Mouse (Mus musculus): ENCODE data around the gene Arhgap31. TPM values are rescaled to one million over a fixed set of nuclear protein-coding genes. Genes with fewer than 3 reads are reported as not detected.

The Arhgap31 gene
- polyA plus RNA-seq, 1 experiment from 2014 or later, result 10.9 TPM

- Histone ChIP-seq H3K4me3 (replicated peaks; ENCODE audit: low read length) (no peak overlapping the region), H3K4me1 (ENCODE audit: control insufficient read depth, insufficient read depth, low read length) (peaks cover 4% of the 10 kb centered on the region), H3K36me3 (ENCODE audit: control insufficient read depth, insufficient read depth, low read length) (no peaks in the 10 kb centered on the region; the same call in 1 of the 2 replicates), H3K9me3 (replicated peaks; ENCODE audit: control insufficient read depth, low read length) (no peaks in the 10 kb centered on the region), H3K27ac (ENCODE audit: low read length) (peak overlapping the region; percentile 24; the same call in 1 of the 2 replicates), H3K4me2 (ENCODE audit: low read depth, low read length) (no peak overlapping the region), H3K9ac (ENCODE audit: low read length) (no peak overlapping the region), H3K27me3 (ENCODE audit: control insufficient read depth, insufficient read depth, low read length) (no peaks in the 10 kb centered on the region)
- 29% methylated on average over 5 of the region's 5 CpGs for WGBS
- ATAC-seq (ENCODE audit: insufficient read depth, low FRiP score), result no peak; the same call in 1 of the 2 replicates
Measured at GRCm38 (mm10) chr16:38756177-38756503, 43.1 kb upstream of the Arhgap31 start.

- Histone ChIP-seq H3K36me3 (ENCODE audit: control insufficient read depth, insufficient read depth, low read length) (no peaks in the 10 kb centered on the region; the same call in 1 of the 2 replicates), H3K4me3 (replicated peaks; ENCODE audit: low read length) (no peak overlapping the region), H3K27ac (ENCODE audit: low read length) (peak overlapping the region; percentile 24; the same call in 1 of the 2 replicates), H3K27me3 (ENCODE audit: control insufficient read depth, insufficient read depth, low read length) (no peaks in the 10 kb centered on the region), H3K4me1 (ENCODE audit: control insufficient read depth, insufficient read depth, low read length) (peaks cover 4% of the 10 kb centered on the region), H3K9ac (ENCODE audit: low read length) (no peak overlapping the region), H3K9me3 (replicated peaks; ENCODE audit: control insufficient read depth, low read length) (no peaks in the 10 kb centered on the region), H3K4me2 (ENCODE audit: low read depth, low read length) (no peak overlapping the region)
- 45% methylated on average over 7 of the region's 7 CpGs for WGBS
- no peak for ATAC-seq (ENCODE audit: insufficient read depth, low FRiP score)
Measured at GRCm38 (mm10) chr16:38755452-38756176, 42.5 kb upstream of the Arhgap31 start.

- H3K4me2 ChIP-seq (ENCODE audit: low read depth, low read length), result no peak overlapping the region
- WGBS, result 52% methylated on average over 11 of the region's 11 CpGs
- H3K27ac ChIP-seq (ENCODE audit: low read length), result no peak overlapping the region
- no peak for ATAC-seq (ENCODE audit: insufficient read depth, low FRiP score)
- no peaks in the 10 kb centered on the region for H3K9me3 ChIP-seq (replicated peaks; ENCODE audit: control insufficient read depth, low read length)
- no peak overlapping the region for H3K4me3 ChIP-seq (replicated peaks; ENCODE audit: low read length)
- no peaks in the 10 kb centered on the region for H3K27me3 ChIP-seq (ENCODE audit: control insufficient read depth, insufficient read depth, low read length)
- H3K36me3 ChIP-seq (ENCODE audit: control insufficient read depth, insufficient read depth, low read length), result no peaks in the 10 kb centered on the region; the same call in 1 of the 2 replicates
- H3K4me1 ChIP-seq (ENCODE audit: control insufficient read depth, insufficient read depth, low read length), result peaks cover 4% of the 10 kb centered on the region
- no peak overlapping the region for H3K9ac ChIP-seq (ENCODE audit: low read length)
Measured at GRCm38 (mm10) chr16:38753631-38754030, 40.6 kb upstream of the Arhgap31 start.

- Histone ChIP-seq H3K27ac (ENCODE audit: low read length) (no peak overlapping the region), H3K4me2 (ENCODE audit: low read depth, low read length) (no peak overlapping the region), H3K4me3 (replicated peaks; ENCODE audit: low read length) (no peak overlapping the region), H3K9me3 (replicated peaks; ENCODE audit: control insufficient read depth, low read length) (no peaks in the 10 kb centered on the region), H3K9ac (ENCODE audit: low read length) (no peak overlapping the region), H3K4me1 (ENCODE audit: control insufficient read depth, insufficient read depth, low read length) (peaks cover 3% of the 10 kb centered on the region; the same call in 1 of the 2 replicates), H3K36me3 (ENCODE audit: control insufficient read depth, insufficient read depth, low read length) (no peaks in the 10 kb centered on the region), H3K27me3 (ENCODE audit: control insufficient read depth, insufficient read depth, low read length) (no peaks in the 10 kb centered on the region)
- 56% methylated on average over 6 of the region's 6 CpGs for WGBS
- peak; percentile 47; the same call in 1 of the 2 replicates for ATAC-seq (ENCODE audit: insufficient read depth, low FRiP score)
Measured at GRCm38 (mm10) chr16:38750803-38751202, 37.7 kb upstream of the Arhgap31 start.

- H3K27ac ChIP-seq (ENCODE audit: low read length), result no peak overlapping the region
- H3K9me3 ChIP-seq (replicated peaks; ENCODE audit: control insufficient read depth, low read length), result no peaks in the 10 kb centered on the region
- no peak overlapping the region for H3K4me3 ChIP-seq (replicated peaks; ENCODE audit: low read length)
- H3K9ac ChIP-seq (ENCODE audit: low read length), result no peak overlapping the region
- H3K4me1 ChIP-seq (ENCODE audit: control insufficient read depth, insufficient read depth, low read length), result 0 out of 2 replicates have a peak, but pooled peaks cover 2% of the 10 kb centered on the region
- no peaks in the 10 kb centered on the region for H3K36me3 ChIP-seq (ENCODE audit: control insufficient read depth, insufficient read depth, low read length)
- no peak overlapping the region for H3K4me2 ChIP-seq (ENCODE audit: low read depth, low read length)
- ATAC-seq (ENCODE audit: insufficient read depth, low FRiP score), result no peak
- WGBS, result 87% methylated on average over 10 of the region's 10 CpGs
- H3K27me3 ChIP-seq (ENCODE audit: control insufficient read depth, insufficient read depth, low read length), result no peaks in the 10 kb centered on the region
Measured at GRCm38 (mm10) chr16:38743941-38744673, 31.0 kb upstream of the Arhgap31 start.

GRCm38 (mm10) chr16:38742659-38743131 lies 29.6 kb upstream of the Arhgap31 start:
- Histone ChIP-seq H3K27ac (ENCODE audit: low read length) (peak overlapping the region; percentile 76), H3K9me3 (replicated peaks; ENCODE audit: control insufficient read depth, low read length) (no peaks in the 10 kb centered on the region), H3K4me3 (replicated peaks; ENCODE audit: low read length) (peak overlapping the region; percentile 80), H3K9ac (ENCODE audit: low read length) (peak overlapping the region; percentile 94), H3K27me3 (ENCODE audit: control insufficient read depth, insufficient read depth, low read length) (no peaks in the 10 kb centered on the region), H3K36me3 (ENCODE audit: control insufficient read depth, insufficient read depth, low read length) (no peaks in the 10 kb centered on the region), H3K4me1 (ENCODE audit: control insufficient read depth, insufficient read depth, low read length) (0 out of 2 replicates have a peak, but pooled peaks cover 2% of the 10 kb centered on the region), H3K4me2 (ENCODE audit: low read depth, low read length) (peak overlapping the region; percentile 90)
- under 1% methylated on average over 13 of the region's 13 CpGs for WGBS
- ATAC-seq (ENCODE audit: insufficient read depth, low FRiP score), result peak; percentile 48; the same call in 1 of the 2 replicates

- Histone ChIP-seq H3K9ac (ENCODE audit: low read length) (peak within 1 kb of the TSS; percentile 94), H3K4me3 (replicated peaks; ENCODE audit: low read length) (peak within 1 kb of the TSS; percentile 80), H3K36me3 (ENCODE audit: control insufficient read depth, insufficient read depth, low read length) (no peaks in the 10 kb centered on the region), H3K4me2 (ENCODE audit: low read depth, low read length) (peak within 1 kb of the TSS; percentile 90), H3K4me1 (ENCODE audit: control insufficient read depth, insufficient read depth, low read length) (0 out of 2 replicates have a peak, but pooled peaks cover 2% of the 10 kb centered on the region), H3K27ac (ENCODE audit: low read length) (peak within 1 kb of the TSS; percentile 76), H3K27me3 (ENCODE audit: control insufficient read depth, insufficient read depth, low read length) (no peaks in the 10 kb centered on the region), H3K9me3 (replicated peaks; ENCODE audit: control insufficient read depth, low read length) (no peaks in the 10 kb centered on the region)
- under 1% methylated on average over 67 of the region's 69 CpGs for WGBS
- peak; percentile 95 for ATAC-seq (ENCODE audit: insufficient read depth, low FRiP score)
Measured at GRCm38 (mm10) chr16:38742113-38742658, 29.1 kb upstream of the Arhgap31 start, which contains the start of gene B4galt4. B4galt4 (plus strand) TSS chr16:38742264.

- no peak overlapping the region for H3K27ac ChIP-seq (ENCODE audit: low read length)
- H3K36me3 ChIP-seq (ENCODE audit: control insufficient read depth, insufficient read depth, low read length), result no peaks in the 10 kb centered on the region
- no peak for ATAC-seq (ENCODE audit: insufficient read depth, low FRiP score)
- WGBS, result 77% methylated on average over 13 of the region's 13 CpGs
- peak overlapping the region; percentile 90 for H3K4me2 ChIP-seq (ENCODE audit: low read depth, low read length)
- H3K27me3 ChIP-seq (ENCODE audit: control insufficient read depth, insufficient read depth, low read length), result no peaks in the 10 kb centered on the region
- 0 out of 2 replicates have a peak, but pooled peaks cover 2% of the 10 kb centered on the region for H3K4me1 ChIP-seq (ENCODE audit: control insufficient read depth, insufficient read depth, low read length)
- no peaks in the 10 kb centered on the region for H3K9me3 ChIP-seq (replicated peaks; ENCODE audit: control insufficient read depth, low read length)
- H3K4me3 ChIP-seq (replicated peaks; ENCODE audit: low read length), result peak overlapping the region; percentile 80
- H3K9ac ChIP-seq (ENCODE audit: low read length), result no peak overlapping the region
Measured at GRCm38 (mm10) chr16:38741204-38741903, 28.3 kb upstream of the Arhgap31 start.
